Mouse (Mus musculus) lung, adult 18-20 months (tissue): ENCODE results near the gene Sf3b1.
"Not testable (repeated sequence)": the region's sequence is repeated elsewhere in the genome, so short reads cannot be mapped to it uniquely, and the experiment has no call there.

Source experiments
- DNase-seq, 2 experiments: peaks; one replicate each; pipeline ENCODE4 v3.0.0; 2022; ENCODE audit warnings: mixed read lengths in 2 of 2

Gene Sf3b1

DNA sequence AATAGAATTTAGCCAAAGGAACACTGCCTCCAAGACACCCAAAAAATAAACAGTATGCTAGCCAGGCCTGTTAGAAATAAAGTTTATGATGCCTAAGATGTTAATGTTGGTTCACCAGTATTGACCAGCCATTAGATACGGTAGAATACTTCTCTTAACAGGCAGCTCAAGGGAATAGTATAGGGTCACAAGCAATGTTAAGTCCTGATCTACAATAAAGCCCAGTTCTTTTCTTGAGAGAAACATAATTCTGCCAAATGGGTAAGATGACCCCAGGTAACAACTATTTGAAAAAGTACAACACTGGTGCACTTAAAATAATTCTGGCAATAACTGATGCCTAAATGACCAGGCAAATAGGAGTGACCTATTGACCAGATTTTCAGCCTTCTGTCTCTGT, 685 bp upstream of the Sf3b1 start:
- no peak for DNase-seq

DNA sequence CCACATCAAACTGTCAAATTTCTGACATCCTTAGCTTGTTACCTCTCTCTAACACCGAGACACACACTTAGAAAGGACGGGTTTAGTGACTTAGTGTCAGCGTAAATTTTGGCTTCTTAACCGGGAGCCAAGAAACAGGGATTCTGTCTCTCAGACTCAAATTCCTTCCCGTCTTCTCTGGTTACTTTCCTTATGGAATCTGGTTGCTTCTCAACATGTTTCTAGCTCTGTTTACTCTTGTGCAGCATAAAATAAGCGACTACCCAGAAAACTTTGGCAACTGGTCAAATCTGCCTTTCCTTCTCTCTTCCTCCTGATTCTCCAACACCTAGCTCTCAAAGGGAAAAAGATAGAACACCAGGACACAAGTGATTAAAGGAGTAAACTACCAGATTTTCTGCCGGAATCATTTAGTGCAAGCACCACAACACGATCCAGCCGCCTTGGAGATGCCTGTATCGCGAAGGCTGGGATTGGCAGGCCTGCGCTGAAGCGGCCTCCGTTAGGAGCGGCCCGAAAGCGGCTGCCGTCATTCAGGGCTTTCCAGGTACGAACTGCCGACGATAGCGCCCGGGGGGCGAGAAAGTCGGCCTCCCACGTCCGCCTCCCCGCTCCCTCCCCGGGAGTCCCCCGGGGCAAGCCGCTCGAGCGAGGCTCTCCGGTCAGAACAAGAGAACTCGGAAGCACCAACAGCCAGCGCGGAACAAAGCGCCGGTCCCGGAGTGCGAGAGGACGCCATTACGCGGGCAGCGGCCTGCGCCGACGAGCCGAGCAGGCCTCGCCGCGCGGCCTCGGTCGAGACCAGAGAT, 633 bp downstream of the Sf3b1 start:
- DNase-seq = peak in 1 of 2 experiments; percentile 39

DNA sequence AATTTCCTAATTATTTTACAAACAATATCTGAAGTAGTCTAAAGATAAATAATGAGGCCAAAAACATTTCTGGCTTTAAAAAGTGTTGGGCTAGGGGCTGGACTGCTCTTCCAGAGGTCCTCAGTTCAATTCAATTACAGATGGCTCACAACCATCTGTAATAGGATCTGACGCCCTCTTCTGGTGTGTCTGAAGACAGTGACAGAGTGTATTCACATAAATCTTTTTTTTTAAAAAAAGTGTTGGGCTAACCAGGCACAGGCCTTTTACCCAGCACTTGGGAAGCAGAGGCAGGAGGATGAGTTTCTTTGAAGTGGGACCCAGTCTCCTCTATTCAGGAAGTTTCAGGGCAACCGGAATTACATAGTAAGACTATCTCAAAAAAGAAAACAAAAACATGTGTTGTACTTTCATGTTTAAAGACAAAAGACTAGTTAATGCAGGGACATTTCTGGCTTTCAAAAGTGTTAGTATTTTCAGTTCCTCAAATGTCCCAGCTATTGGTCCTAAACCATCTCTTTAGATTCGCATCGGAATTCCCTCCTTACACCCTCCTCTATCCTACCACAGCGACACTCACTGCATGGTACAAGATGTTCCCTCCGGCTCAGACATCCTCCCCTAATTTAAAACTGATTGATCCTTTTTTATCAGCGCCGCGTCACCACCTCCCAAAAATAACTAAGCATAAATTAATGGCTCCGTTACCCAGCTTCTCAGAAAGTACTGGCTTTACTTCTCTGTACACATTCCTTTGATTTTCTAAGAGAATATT, 1.4 kb downstream of the Sf3b1 start:
- peak in 1 of 2 experiments; percentile 23 for DNase-seq

DNA sequence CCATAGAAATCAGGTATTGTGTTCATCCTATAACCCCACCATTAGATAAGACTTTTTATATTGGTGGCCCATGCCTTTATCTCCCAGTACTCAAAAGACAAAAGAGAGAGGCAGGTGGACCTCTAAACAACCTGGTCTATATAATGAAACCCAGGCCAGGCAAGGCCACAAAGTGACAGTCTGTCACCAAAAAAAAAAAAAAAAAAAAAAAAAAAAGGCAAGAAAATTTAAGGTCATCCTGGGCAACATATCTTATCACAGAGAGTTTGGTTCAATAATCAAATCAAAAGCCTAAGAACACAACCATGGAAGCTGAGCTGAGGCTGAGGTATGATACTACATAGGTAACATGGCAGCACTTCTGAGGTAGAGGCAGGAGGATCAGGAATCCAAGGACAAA, 5.4 kb downstream of the Sf3b1 start:
- no peak for DNase-seq

DNA sequence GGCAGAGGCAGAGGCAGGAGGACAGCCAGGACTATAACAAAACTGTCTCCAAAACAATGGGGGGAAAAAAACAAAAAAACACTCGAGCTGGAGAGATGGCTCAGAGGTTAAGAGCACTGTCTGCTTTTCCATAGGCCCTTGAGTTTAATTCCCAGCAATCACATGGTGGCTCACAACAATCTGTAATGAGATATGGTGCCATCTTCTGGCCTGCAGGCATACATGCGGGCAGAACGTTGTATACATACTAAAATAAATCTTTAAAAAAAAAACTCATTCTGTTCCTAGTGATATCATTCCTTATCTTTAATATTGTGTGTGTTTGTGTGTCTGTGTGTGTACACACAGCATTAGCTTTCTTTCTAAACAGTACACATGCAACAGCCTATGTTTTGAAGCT, 14.8 kb downstream of the Sf3b1 start:
- DNase-seq = no peak

DNA sequence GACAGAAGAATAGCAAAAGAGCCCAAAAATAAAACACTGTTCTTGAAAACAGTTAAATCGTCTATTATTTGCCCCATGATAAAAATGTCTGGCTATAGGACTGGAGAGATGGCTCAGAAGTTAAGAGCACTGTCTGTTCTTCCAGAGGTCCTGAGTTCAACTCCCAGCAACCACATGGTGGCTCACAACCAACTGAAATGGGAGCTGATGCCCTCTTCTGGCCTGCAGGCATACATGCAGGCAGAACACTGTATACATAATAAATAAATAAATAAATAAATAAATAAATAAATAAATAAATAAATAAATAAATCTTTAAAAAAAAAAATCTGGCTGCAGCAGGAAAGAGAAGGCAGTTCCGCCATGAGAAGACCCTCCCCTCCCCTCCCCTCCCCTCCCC, 19.0 kb downstream of the Sf3b1 start:
- DNase-seq = not testable (repeated sequence)

DNA sequence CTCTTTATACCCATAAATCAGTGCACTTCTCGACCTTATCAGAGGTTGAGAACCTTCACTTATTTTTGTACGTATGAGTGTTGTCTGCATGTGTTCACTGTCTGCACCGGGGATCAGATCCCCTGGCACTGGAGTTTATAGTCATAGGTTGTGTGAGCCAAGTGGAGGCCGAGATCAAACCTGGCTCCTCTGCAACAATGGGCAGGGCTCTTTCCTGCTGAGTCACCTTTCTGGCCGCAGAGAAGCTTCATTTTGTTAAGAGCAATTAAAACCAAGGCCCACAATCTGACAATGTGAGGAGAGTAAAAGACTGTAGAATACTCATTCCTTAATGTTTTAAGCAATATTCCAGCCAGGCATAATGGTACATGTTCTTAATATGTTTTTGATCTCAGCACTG, 33.7 kb downstream of the Sf3b1 start:
- no peak for DNase-seq

DNA sequence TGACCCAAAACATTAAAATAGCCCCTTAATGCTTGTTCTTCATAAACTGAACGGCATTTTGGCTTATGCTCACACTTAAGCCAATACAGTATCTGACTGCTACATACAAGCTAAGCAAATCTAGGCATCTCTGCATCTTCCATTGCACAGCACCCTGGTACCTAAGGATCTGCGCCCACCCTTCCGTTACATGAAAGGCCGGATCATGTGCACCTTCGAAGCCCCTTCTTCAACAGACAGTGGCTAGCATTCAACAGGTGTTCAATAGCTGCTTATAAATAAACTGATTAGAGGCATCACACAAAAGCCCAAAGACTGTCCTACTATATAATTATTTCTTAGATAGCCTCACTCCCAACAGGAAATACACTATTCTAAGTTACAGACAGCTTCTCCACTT, 41.0 kb downstream of the Sf3b1 start:
- no peak for DNase-seq

DNA sequence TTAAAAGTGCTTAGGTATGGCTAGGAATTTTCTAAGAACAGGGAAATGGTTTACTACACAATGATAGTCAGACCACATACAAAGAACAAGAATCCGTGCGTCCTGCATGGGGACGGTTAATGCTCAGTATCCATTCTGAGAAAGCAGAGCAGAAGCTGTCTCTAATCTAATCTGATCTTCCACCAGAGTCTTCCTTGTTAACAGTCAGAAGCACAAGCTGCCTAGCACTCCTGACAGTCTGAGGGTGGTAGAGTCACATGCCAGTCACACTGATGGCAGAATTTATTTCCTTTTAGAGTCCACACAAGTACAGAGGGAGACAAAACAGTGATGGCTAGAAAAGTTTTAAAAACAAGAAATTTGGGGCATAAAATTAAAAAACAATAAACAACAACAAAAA, 41.5 kb downstream of the Sf3b1 start:
- DNase-seq = no peak

DNA sequence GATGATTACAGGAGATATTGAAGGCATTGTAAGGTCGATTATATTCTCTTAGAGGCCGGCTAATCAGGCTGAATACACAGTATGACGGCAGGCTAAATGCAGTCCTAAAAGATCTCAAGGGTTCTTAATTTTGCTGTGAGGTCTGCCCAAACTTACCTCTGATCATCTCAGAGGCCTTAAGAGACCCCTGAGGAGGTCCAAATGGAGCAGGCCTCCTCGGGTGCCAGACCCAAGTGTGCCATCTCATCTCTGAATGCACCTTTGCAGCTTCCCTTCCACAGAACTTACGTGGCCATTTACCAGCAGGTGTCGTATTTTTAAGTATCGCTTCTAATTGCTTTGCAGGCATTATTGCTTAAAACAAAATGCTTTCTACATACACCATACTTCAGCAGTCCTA, 43.1 kb downstream of the Sf3b1 start:
- DNase-seq = no peak

DNA sequence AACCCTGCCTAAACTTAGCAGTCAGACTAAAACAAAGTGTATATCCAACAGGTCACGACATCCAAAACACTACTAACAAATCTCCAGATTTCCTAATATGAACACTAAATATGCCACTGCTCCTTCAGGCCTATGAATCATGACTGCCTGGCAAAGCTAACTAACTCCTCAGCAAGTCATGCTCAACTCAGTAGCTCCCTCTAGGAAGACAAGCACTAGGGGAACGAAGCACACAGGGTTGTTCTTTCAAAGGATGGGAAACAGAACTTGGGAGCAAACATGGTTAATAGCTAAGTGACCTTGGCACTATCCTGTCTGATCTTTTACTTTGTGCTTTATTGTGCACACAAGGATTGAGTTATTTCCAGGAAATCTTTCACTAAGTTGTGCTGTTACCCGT, 43.9 kb downstream of the Sf3b1 start:
- peak in 1 of 2 experiments; percentile 42 for DNase-seq

DNA sequence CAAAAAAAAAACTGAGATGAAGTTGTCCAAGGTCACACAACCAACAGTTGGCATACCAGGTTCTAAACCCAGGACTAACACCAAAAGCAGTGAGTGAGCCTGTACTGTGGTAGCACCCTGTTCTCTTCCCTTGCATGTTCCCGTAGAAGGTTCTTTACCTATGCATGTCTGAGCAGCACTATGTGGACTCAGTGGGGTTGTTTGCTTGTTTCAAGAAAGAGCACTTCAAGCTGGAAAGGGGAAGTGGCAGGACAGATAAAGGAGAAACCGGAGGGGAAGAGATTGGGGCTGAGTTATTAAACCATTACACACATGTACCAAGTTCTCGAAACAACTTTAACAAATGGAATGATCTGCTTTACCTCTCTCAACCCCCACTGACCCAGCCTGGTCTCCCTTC, 44.6 kb downstream of the Sf3b1 start:
- no peak for DNase-seq

DNA sequence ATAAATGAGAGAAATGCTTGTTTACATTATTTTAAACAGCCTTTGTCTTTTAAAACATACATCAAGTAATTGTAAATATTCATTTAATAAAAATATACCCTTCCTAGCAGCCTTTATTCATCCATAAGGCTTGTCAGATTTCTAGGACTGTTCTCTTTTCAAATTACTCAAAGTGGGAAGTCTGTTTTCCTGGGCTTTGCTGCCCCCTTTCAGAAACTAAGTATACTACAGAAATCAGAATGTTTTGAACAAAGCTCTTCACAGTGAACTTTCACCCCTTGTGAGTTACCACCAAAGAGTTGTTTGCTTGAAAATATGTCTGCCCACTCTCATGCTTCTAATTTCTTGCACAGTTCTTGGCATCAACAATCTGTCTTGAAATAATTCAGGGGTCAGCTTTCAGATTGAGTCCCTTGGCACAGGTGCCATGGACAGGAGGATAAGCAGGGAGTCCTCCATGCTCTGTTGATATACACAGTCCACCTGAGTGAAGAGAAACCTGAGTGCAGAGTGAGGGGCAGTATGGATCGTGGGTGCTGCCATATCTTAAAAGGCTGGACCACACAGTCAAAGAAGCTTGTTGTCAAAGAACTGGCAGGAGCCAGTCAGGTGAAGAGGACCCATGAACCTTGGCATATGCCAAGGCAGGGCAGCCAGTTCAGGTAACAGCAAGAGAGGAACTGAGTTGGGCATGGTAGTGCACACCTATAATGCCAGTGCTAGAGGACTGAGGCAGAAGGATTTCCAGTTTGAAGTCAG, 47.9 kb downstream of the Sf3b1 start:
- DNase-seq = no peak

DNA sequence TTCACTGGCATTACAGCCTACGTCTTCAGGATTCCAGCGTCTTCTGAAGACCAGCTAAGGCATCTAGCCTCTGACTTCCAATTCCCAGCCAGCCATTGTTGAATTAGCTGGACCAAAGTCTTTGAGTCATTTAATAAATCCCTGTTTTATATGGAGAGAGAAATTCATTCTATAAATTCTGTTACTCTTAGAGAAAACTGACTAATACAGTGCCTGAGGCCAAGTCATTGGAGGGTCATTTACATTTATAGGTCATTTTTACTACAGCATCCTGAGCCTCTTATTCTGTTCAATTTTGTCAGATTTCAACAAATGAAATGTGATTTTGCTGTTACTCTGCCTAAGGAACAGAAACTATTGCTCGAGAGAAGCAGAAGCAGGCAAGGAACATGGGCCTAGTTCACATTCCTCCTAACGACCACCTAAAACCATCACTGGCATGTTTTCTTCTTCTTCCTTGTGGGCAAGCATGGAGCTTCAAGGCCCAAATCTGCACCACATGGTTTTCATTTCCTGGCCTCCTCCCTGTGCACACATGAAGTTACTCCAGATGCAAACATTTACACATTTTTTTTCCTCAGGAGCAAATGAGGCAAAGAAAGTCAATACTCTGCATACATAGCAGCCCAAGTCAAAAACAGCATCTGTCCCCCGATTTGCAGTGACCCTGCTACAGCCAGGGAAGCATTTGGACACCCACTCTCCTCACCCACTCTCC, 55.4 kb downstream of the Sf3b1 start:
- DNase-seq = no peak

DNA sequence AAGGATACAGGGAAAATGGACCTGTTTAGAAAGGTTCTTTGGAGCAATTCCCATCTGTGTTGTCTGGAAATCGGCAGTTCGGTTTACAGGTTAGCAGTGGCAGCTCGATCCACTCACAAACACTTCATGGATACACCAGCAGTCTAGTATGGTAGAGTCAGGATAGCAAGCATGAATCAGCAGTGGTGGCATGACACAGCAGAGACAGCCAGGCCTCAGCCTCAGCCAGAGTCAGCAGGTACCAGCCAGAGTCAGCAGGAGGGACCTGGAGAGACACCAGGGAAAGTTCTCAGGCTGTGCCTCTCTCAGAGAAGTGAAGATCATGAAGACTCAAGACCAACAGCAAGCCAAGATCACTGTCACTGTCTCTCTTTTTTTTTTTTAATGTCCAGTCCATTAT, 60.4 kb downstream of the Sf3b1 start:
- no peak for DNase-seq

DNA sequence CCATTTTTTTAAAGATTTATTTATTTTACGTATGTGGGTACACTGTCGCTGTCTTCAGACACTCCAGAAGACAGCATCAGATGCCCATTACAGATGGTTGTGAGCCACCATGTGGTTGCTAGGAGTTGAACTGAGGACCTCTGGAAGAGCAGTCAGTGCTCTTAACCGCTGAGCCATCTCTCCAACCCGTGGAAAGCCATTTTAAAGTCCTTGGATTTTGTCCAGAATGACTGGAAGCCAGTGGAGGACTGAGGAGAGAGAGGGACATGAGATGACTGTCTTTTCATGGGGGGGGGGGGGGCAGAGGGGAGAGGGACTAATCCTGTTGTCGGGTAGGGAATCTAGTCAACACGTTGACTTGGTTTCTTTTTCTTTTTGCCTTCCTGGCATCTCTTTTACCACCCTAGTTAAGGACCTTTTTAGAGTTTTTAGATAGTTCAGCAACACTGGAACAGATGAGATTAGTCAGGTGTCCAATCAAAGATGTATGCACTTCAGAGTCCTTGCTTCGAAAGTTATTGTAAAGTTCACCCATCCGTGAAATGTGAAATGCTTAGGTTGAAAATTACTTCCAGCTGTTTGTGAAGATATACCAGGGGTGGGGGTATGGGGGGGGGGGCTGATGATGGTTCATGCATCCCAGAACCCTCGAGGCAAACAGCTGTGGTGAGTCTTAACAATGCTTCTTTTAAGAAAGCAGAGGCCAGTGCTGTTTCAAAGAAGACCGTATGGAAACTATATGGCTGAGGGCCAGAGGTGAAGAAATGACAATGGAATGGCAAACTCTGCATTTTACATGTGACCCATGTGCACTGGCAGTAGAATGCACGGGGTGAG, 61.9 kb downstream of the Sf3b1 start:
- DNase-seq = no peak

DNA sequence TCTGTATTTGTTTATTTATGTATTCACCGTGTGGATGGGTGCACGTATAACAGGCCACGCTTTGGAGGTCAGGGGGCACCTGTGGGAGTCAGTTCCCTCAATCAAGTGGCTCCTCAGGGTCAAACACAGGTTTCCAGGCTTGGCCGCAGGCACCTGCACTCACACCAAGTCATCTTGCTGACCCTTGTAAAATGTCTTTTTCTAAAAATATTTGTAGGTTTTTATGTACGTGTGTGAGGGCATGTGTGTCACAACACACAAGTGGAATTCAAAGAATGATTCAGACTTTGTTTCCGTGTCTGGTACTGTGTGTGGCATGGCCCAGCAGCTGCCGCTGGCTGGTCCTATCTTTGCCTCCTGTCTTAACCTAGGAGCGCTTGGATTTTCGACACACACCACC, 65.6 kb downstream of the Sf3b1 start:
- no peak for DNase-seq

DNA sequence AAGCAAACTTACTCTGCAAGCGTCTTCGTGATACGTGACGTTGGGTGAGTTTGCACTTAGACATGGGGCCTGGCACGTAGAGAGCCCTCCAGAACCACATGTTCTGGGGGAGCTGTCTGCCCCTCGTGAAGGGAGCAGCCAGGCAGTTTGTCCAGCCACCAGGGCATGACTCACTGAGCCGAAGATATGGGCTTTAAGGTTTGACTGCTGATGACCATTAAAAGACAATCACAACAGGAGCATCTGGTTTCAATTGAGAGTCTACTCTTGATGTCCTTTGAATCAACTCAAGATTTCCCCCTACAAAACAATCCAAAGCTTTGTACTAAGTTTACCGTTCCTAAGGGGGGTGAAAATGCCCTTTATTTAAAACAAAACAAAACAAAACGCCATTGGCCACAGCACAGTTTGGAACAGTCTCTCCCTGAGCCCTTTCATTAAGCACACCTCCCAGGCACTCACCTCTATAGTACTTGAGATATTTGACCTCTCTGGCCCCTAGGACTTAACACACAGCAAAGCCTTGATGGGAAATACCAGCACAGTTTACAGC, 66.6 kb downstream of the Sf3b1 start:
- peak; percentile 14 to 45 for DNase-seq

DNA sequence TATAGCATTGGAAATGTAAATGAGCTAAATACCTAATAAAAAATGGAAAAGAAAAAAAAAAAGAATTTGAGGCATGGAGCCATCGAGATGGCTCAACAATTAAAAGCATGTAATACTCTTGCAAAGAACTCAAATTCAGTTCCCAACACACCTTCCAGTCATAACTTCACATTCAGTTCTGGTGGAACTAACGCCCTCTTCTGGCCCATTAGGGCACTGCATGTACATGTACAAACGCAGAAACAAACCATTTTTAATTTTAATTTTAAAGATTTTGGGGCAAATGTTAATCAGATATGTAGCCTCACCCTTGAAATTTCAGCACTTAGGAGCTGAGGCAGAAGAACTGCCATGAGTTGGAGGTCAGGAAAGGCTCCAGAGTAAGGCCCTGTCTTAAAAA, 68.8 kb downstream of the Sf3b1 start:
- DNase-seq = no peak

DNA sequence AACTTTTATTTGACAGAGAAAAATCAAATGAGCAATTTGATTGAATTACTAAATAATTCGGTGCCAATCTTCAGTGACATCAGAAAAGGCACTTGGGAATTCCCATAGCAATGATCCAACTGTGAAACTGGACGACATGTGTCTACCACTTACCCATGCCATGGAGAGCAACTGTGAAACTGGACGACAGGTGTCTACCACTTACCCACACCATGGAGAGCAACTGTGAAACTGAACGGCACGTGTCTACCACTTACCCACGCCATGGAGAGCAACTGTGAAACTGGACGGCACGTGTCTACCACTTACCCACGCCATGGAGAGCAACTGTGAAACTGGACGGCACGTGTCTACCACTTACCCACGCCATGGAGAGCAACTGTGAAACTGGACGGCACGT, 70.3 kb downstream of the Sf3b1 start:
- DNase-seq = not testable (repeated sequence)

DNA sequence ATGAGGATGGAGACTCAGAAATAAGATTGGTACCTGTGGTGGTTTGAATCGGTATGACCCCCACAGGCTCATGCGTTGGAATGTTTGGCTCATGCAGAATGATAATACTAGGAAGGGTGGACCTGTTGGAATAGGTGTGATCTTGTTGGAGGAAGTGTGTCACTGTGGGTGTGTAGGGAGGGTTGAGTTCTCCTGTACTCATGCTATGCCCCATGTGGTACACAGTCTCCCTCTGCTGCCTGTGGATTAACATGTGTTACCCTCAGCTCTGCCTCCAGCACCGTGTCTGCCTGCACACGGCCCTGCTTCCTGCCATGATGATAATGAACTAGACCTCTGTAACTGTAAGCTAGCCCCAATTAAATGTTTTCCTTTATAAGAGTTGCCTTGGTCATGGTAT, 72.4 kb downstream of the Sf3b1 start:
- DNase-seq = no peak

DNA sequence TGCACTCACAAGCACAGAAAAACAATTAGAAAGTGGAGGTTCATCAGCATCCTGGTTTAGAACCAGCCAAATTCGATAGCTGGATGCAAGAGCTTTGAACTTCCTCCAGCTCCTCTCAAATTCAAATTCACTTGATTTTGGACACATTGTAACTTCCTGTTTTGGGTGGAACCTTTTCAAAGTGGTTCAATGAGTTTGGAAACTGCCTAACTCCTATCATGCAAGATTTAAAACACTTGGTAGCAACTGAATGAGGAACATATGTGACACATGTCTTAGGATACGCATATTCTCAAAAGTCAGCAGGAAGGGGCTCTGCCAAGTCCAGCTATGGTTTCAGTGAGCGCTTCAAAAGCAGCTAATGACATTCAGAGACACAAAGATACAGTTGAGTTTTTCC, 82.6 kb downstream of the Sf3b1 start:
- no peak for DNase-seq
